Mouse (Mus musculus) myocyte (in vitro differentiated cells): ENCODE results near the gene Tmem198b.

ENCODE experiments used
- E2F4 ChIP-seq: IDR thresholded peaks from one replicate; pipeline ENCODE4 v1.6.1; 2011; ENCODE audit warnings: mild to moderate bottlenecking, control low read depth, moderate library complexity; ENCODE audit not compliant: insufficient read depth
- MYOD1 ChIP-seq, 3 experiments: IDR thresholded peaks; one replicate each; pipeline ENCODE4 v1.6.1; 2011; ENCODE audit warnings: control low read depth in 2 of 3, low read depth in 2 of 3, mild to moderate bottlenecking in 2 of 3, moderate library complexity in 1 of 3; ENCODE audit not compliant: insufficient read length in 2 of 3, control insufficient read depth in 1 of 3
- POLR2A ChIP-seq: IDR thresholded peaks from one replicate; pipeline ENCODE4 v1.6.1; 2011; ENCODE audit warnings: low read depth, mild to moderate bottlenecking, control low read depth, moderate library complexity; ENCODE audit not compliant: insufficient read length
- POLR2AphosphoS2 ChIP-seq: IDR thresholded peaks from one replicate; pipeline ENCODE4 v1.6.1; 2011; ENCODE audit warnings: low read depth, control low read depth; ENCODE audit not compliant: insufficient read length
- REST ChIP-seq: IDR thresholded peaks from one replicate; pipeline ENCODE4 v1.6.1; 2011; ENCODE audit warnings: mild to moderate bottlenecking, control low read depth, moderate library complexity; ENCODE audit not compliant: insufficient read depth, insufficient read length
- TCF12 ChIP-seq: IDR thresholded peaks from one replicate; pipeline ENCODE4 v1.6.1; 2011; ENCODE audit warnings: mild to moderate bottlenecking, control low read depth; ENCODE audit not compliant: poor library complexity, insufficient read depth, severe bottlenecking
- USF1 ChIP-seq: IDR thresholded peaks from one replicate; pipeline ENCODE4 v1.6.1; 2011; ENCODE audit warnings: low read depth, mild to moderate bottlenecking, control low read depth, moderate library complexity

- TF ChIP-seq REST (no peak), POLR2AphosphoS2 (no peak), POLR2A (no peak), TCF12 (no peak), E2F4 (no peak), MYOD1 (IDR thresholded peaks at IDR 0.05; ENCODE audit: control insufficient read depth in 1 of 3, insufficient read length in 2 of 3, low read depth in 2 of 3) (no peak), USF1 (no peak)
Observed at GRCm38 (mm10) chr10:128850339-128850738, 46.2 kb upstream of the Tmem198b start.
